Comparison of ENCODE assay signal across 8 mouse cellular contexts in genomic region chr9:117902239-117902939, GRCm38 (mm10).
DNase-seq lines count a peak whose midpoint lies in the region; TF ChIP-seq lines count a peak whose summit lies in the region.

No protein-coding gene starts in this region.

- TF ChIP-seq POLR2A in testis, adult 2 months (IDR thresholded peaks at IDR 0.05; ENCODE audit: control insufficient read depth, low read depth, low read length), result no peak

- H3K4me1 ChIP-seq in testis, adult 2 months (ENCODE audit: control insufficient read depth, insufficient read depth, low read length), result peaks cover 11% of the 10 kb centered on the region

- H3K36me3 ChIP-seq in testis, adult 2 months (ENCODE audit: control insufficient read depth, insufficient read depth, low read length), result no peaks in the 10 kb centered on the region

- no peaks in the 10 kb centered on the region for H3K27me3 ChIP-seq in testis, adult 2 months (ENCODE audit: control insufficient read depth, insufficient read depth, low read length)

- intact Hi-C loops in gastrocnemius, postnatal 14 days (cut with DNase I; ENCODE audit: low total_unique reads), result no loop called here

- peak; percentile 26 for DNase-seq in gastrocnemius, postnatal 14 days
- DNase-seq in gastrocnemius, adult 18-20 months (ENCODE audit: low spot score), result no peak
- no peak for DNase-seq in testis, postnatal 10 days (ENCODE audit: low spot score)
- DNase-seq in naive thymus-derived CD4-positive, alpha-beta T cell, adult 2 months (ENCODE audit: low read depth), result peak; percentile 84
- no peak for DNase-seq in urinary bladder, postnatal 4 days (ENCODE audit: low spot score in 2 of 2)
- no peak for DNase-seq in adipocyte (ENCODE audit: low spot score)
- no peak for DNase-seq in adrenal gland, postnatal 4 days (ENCODE audit: low spot score in 2 of 2)

- no peak for TF ChIP-seq CTCF in testis, adult 2 months (IDR thresholded peaks at IDR 0.05; ENCODE audit: control insufficient read depth, insufficient read depth, insufficient replicate concordance, low read depth, low read length)

- no peak overlapping the region for H3K27ac ChIP-seq in testis, adult 2 months (ENCODE audit: control insufficient read depth, insufficient read depth, low read depth, low read length)

- peak overlapping the region; percentile 12 for H3K4me3 ChIP-seq in testis, adult 2 months (ENCODE audit: control insufficient read depth, low read depth, low read length)

Comparison
In these comparisons a context has a peak if more than half of its experiments do, and no peak if none do; other contexts are left out.
1. DNase-seq: peak in gastrocnemius, postnatal 14 days (single experiment) and naive thymus-derived CD4-positive, alpha-beta T cell, adult 2 months (single experiment); none in gastrocnemius, adult 18-20 months (single experiment), testis, postnatal 10 days (single experiment), urinary bladder, postnatal 4 days (0 of 2), adipocyte (single experiment) and adrenal gland, postnatal 4 days (0 of 2).